Mouse (Mus musculus) left cerebral cortex, adult 2 months (tissue): Measurements from ENCODE around the gene Nupr1l. TPM values are rescaled to one million over a fixed set of nuclear protein-coding genes. Genes with fewer than 3 reads are reported as not detected.
"Not testable (repeated sequence)": the region's sequence is repeated elsewhere in the genome, so short reads cannot be mapped to it uniquely, and the experiment has no call there.

Experiments used
- DNase-seq, 2 experiments: peaks; one replicate each; pipeline ENCODE4 v3.0.0; 2021 to 2022; ENCODE audit warnings: low spot score in 2 of 2, mixed read lengths in 1 of 2; ENCODE audit errors: extremely low spot score in 1 of 2
- H3K27ac ChIP-seq: fragments of 200-600 bp; 2 replicates; pipeline ENCODE4 v1.8.1; 2022
- H3K4me3 ChIP-seq: fragments of 200-600 bp; 2 replicates; pipeline ENCODE4 v1.8.1; 2022
- CTCF ChIP-seq: fragments of 200-600 bp; IDR thresholded peaks from 2 replicates; pipeline ENCODE4 v1.8.1; 2022; ENCODE audit warnings: antibody characterized with exemption, mild to moderate bottlenecking, moderate library complexity
- intact Hi-C: fragments of 180-260 bp; cut with DNase I; formaldehyde crosslinking; loops from one replicate; pipeline ENCODE4 v1.15.1; 2025
- total RNA-seq, 2 experiments: library from RNA; stranded (reverse); gene quantifications; 2 replicates each; pipeline ENCODE4 v1.2.3; 2021

The Nupr1l gene
- total RNA-seq, 2 experiments from 2014 or later: 0.61 to 3.1 TPM

DNA sequence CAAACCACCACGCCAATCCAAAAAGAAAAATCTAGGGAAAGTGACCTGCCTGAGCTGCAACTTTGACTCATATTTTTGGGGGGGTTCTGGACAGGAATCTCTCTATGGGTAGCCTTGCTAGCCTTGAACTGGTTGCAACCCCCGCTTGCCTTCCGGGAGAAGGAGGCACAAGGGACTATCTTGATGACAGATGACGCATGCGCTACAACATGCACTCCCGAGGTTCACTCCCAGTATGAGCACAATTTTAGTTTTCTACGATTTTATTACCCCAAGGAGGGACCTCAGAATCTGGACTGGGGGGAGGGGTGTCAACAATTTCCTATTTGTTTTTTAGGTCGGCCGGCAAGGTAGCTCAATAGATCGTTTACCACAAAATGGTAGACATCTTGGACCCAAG, 22.1 kb upstream of the Nupr1l start:
- peak overlapping the region; percentile 97 for H3K4me3 ChIP-seq
- peak overlapping the region; percentile 96 for H3K27ac ChIP-seq
- TF ChIP-seq CTCF: no peak
- intact Hi-C loops: no loop called here
- no peak for DNase-seq

DNA sequence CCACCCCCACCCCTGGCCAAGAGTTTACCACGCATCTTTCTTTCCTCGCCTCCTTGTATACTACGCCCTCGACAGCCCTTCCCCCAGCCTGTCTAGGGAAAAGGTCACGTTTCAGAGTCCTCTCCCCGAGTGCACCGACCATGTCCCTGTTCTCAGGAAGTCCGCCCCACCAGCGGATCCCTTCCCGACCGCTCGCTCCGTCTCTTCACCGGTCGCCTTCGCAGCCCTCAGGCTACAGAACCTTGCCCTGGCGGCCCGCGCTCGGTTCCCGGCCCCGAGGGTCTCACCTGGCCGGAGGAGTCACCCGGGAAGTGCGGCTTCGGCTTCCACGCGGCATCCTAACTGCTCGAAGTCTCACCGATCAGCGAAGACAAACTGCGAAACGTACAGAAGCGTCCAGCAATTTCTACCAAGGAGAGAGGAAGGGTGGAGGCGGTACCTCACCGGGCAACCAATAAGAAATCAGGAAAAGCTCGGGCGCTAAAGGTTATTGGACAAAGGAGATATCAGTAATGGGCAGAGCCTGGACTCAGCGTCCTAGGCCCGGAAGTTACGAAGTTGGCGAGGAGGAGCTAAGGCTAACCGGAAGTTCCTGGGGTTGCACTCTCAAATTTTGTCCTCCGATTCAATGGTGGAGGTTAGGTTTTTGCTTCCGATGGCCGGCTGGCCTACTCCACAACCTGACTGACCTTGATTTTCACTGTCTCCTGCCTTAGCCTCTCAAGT, 21.3 kb upstream of the Nupr1l start, which contains the start of gene Chchd2:
Gene Chchd2, minus strand, starts transcription at position 560 of the 726 bp plus-strand sequence.
- peak; percentile 89 to 93 for DNase-seq

DNA sequence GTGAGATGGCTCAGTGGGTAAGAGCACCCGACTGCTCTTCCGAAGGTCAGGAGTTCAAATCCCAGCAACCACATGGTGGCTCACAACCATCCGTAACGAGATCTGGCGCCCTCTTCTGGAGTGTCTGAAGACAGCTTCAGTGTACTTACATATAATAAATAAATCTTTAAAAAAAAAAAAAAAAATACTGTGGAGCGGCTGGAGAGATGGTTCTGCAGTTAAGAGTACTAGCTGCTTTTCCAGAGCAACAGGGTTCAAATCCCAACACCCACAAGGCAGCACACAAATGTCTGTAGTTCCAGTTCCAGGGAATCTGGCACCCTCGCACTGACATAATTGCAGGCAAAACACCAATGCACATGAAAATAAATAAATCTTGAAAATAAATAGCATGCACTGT, 17.9 kb upstream of the Nupr1l start:
- H3K27ac ChIP-seq, H3K4me3 ChIP-seq, DNase-seq, intact Hi-C loops: not testable (repeated sequence)

More for the DNA sequence above, 21.3 kb upstream of the Nupr1l start, which contains the start of gene Chchd2:
- peak within 1 kb of the TSS; percentile 96 for H3K27ac ChIP-seq
- peak within 1 kb of the TSS; percentile 97 for H3K4me3 ChIP-seq
- intact Hi-C loops: no loop called here
- no peak for TF ChIP-seq CTCF

DNA sequence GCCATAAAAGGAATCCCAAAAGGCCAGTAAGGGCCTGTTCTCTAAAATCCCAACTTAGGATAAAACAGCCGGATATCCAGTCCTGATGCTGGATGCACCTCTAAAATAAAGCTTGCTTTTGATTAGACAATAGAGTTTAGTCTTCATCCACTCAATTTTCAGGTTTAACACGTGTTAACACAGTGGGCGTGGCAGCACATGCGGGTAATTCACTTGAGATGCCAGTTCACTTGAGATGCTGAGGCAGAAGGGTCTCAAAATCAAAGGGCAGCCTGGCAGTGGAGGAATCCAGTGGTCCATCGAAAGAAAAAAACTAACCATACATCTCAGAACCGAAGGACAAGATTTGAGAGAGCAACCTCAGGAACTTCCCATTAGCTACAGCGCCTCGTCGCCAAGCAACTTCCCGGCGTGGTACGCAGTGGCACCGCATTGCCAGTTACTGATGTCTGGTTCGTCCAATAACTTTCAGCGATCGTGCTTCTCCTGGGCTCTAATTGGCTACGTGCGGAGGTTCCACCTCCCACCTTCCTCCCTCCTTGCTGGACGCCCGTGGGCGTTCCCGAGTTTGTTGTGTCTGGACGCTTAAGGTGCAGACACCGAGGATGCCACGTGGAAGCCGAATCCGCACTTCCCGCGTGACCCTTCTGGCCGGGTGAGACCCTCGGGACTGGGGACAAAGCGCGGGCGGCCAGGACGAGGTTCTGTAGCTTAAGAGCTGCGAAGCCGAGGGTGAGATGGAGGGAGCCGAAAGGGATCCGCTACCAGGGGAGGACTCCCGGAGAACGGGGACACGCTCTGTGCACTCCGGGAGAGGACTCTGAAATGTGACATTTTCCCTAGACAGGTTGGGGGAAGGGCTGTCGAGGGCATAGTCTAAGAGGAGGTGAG, 12.9 kb upstream of the Nupr1l start, which contains the start of gene Zbed5:
Gene Zbed5, plus strand, starts transcription at position 526 of the 891 bp plus-strand sequence.
- no peak for TF ChIP-seq CTCF
- H3K27ac ChIP-seq: no peak within 1 kb of the TSS
- DNase-seq: peak; percentile 82 to 89
- peak within 1 kb of the TSS; percentile 77 for H3K4me3 ChIP-seq
- intact Hi-C loops: no loop called here

DNA sequence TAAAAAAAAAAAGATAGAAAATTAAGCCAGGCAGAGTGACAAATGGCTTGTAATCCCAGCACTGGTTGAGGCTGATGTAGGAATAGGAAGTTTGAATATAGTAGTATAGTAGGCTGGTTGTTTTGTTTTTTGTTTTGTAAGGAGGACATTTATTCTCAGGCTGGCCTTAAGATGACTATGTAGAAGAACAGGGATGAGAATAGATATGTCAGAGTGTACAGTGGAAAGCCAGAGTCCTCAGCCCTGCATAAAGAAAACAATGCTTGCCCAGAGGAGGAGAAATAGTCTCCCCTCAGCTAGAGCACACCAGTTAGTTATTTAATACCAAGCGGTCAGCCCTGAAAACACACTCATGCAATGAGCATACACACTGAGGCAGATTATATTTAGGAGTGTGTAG, 9.9 kb upstream of the Nupr1l start, which contains the start of gene Phkg1:
Gene Phkg1, minus strand, starts transcription at position 101 of the 400 bp plus-strand sequence.
- intact Hi-C loops: no loop called here
- no peak for DNase-seq
- no peak within 1 kb of the TSS for H3K4me3 ChIP-seq
- TF ChIP-seq CTCF: no peak
- no peak within 1 kb of the TSS for H3K27ac ChIP-seq

DNA sequence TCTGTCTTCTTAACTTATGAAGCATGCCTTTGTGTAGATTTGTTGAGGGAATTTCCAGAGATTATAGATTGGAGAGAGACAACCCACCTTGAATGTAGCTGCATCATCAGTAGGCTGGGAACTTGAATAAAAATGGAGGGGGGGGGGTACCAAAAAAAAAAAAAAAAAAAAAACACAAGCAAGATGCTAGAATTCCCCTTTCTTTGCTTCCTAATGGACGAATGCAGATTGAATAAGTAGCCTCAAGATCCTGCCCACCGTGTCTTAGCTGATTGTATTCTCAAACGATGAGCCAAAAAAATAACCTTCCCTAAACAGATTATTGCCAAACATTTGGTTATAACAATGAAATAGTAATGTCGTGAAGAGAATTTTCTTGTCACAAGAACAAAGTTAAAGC, 565 bp upstream of the Nupr1l start:
- intact Hi-C loops: loop anchor here (5.0 kb wide), 1 partner anchor 35 kb away; the partner anchor contains the start of gene Vkorc1l1
- Histone ChIP-seq H3K4me3 (peak overlapping the region; percentile 85), H3K27ac (no peak overlapping the region)
- no peak for TF ChIP-seq CTCF
- no peak for DNase-seq

DNA sequence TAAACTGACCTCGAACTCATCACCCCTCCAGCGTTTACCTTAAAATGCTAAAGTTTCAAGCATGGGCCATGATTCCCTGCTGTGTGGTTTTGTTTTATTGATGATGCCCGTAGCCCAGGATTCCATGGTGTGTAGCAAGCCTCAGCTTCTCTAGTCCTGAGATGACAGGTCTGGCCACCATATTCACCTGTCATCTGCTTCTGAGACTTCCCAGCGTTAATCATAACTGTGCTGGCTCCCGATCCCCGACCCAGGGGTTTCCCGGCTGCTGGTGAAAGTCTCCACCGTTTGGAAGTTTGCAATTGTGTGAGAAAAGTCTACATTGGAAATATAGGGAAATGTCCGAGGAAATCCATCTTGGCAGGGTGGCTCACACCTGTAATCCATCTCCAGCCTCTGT, 807 bp downstream of the Nupr1l start:
- TF ChIP-seq CTCF: no peak
- intact Hi-C loops: loop anchor here (5.0 kb wide), 1 partner anchor 33 kb away; the partner anchor contains the start of gene Vkorc1l1
- no peak for DNase-seq
- Histone ChIP-seq H3K27ac (no peak overlapping the region; the same call in 1 of the 2 replicates), H3K4me3 (peak overlapping the region; percentile 85)

DNA sequence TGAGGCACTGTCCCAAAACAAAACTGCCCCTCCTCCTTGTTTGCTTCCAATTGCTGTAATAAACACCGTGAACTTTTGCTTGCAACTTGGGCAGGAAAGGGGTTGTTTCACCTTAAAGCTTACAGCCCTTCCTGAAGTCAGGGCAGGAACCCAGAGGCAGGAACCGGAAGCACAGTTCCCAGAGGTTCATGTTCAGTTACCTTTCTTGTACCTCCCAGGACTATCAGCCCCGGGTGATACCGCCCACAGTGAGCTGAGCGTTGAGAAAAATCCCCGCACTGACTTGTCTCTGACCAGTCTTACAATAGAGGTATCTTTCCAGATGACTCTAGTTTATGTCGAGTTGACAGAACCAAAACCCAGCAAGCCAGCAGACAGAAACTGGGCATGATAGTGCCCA, 1.3 kb downstream of the Nupr1l start:
- no peak overlapping the region for H3K27ac ChIP-seq
- H3K4me3 ChIP-seq: no peak overlapping the region
- intact Hi-C loops: loop anchor here (5.0 kb wide), 1 partner anchor 33 kb away; the partner anchor contains the start of gene Vkorc1l1
- no peak for DNase-seq
- no peak for TF ChIP-seq CTCF

DNA sequence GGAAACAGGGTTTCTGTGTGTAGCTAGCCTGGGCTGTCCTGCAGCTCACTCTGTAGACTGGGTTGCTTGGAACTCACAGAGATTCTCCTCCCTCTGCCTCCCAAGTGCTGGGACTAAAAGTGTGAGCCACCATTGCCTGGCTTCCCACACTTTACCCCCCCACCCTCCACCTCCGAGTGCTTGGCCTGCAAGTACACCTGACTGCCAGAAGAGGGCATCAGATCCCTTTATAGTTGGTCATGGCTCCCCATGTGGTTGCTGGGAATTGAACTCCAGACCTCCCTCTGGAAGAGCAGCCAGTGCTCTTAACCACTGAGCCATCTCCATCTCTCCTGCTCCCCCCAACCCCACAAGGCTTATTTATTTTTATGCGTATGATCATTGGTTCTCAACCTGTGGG, 5.7 kb downstream of the Nupr1l start:
- peak; percentile 48 for TF ChIP-seq CTCF
- intact Hi-C loops: no loop called here
- no peak for DNase-seq
- Histone ChIP-seq H3K27ac (no peak overlapping the region), H3K4me3 (no peak overlapping the region)

DNA sequence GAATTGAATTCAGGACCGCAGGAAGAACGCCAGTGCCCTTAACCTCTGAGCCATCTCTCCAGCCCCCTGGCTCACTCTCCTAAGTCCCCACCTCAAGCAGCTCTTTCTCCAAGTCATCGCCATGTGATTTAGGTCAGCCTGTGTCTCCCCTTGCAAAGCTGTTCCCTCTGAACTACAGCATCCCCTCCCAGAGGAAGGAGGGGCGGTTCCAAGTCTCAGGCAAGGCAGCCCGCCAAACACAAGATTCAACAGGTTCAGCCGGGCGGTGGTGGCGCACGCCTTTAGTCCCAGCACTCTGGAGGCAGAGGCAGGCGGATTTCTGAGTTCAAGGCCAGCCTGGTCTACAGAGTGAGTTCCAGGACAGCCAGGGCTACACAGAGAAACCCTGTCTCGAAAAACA, 7.2 kb downstream of the Nupr1l start:
- H3K27ac ChIP-seq, intact Hi-C loops, DNase-seq, H3K4me3 ChIP-seq: not testable (repeated sequence)

DNA sequence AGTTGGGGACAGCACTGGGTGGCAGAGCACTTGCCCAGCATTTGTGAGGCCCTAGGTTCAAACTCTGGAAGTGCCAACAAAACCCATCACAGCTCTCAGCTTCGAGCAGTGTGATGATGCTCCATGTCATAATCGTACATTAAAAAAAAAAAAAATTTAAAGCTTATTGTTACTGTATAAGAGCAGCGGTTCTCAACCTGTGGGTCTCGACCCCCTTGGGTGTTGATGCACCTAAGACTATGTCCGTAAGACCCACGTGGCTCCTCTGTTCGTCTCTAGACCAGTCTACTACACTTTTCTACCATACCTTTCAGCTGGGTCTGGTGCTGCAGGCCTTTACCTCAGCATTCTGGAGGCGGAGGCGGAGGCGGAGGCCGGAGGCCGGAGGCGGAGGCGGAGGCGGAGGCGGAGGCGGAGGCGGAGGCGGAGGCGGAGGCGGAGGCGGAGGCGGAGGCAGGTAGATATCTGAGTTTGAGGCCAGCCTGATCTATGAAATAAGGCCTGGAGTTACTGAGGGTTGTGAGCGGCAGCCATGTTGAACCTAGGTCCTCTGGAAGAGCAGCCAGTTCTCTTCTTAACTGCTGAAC, 9.8 kb downstream of the Nupr1l start:
- TF ChIP-seq CTCF: no peak
- intact Hi-C loops: no loop called here
- no peak for DNase-seq
- Histone ChIP-seq H3K27ac (no peak overlapping the region), H3K4me3 (no peak overlapping the region)
